Mouse (Mus musculus) E14TG2a.4 (cell line): Measurements from ENCODE around the gene Vps11.
"Not testable (repeated sequence)": the region's sequence is repeated elsewhere in the genome, so short reads cannot be mapped to it uniquely, and the experiment has no call there.

ENCODE experiments used
- CTCF ChIP-seq: conservative IDR thresholded peaks from 2 replicates; pipeline ENCODE4 v1.5.1; 2014; ENCODE audit warnings: low read length
- POU5F1 ChIP-seq: IDR thresholded peaks from 2 replicates; pipeline ENCODE4 v1.6.1; 2014; ENCODE audit warnings: low read length, borderline replicate concordance

DNA sequence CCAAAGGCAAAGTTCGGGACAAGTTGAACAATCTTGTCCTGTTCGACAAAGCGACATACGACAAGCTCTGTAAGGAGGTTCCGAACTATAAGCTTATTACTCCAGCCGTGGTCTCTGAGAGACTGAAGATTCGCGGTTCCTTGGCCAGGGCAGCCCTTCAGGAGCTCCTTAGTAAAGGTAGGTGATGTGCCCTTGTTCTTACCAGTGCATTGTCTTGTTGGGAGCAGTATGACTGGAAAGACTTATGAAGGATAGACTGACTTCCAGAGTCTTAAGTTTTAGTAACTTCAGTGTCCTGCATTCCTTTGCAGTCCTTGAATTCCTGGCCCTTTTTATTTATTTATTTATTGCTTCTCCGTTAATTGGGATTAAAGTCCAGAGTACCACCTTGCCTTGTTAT, 47.2 kb upstream of the Vps11 start:
- not testable (repeated sequence) for TF ChIP-seq CTCF, POU5F1
